Mouse (Mus musculus): ENCODE data around the gene Gm17416. TPM values are rescaled to one million over a fixed set of nuclear protein-coding genes. Genes with fewer than 3 reads are reported as not detected.

The Gm17416 gene
- total RNA-seq (2023; ENCODE audit: inconsistent age) = not detected in 4 replicates

DNA sequence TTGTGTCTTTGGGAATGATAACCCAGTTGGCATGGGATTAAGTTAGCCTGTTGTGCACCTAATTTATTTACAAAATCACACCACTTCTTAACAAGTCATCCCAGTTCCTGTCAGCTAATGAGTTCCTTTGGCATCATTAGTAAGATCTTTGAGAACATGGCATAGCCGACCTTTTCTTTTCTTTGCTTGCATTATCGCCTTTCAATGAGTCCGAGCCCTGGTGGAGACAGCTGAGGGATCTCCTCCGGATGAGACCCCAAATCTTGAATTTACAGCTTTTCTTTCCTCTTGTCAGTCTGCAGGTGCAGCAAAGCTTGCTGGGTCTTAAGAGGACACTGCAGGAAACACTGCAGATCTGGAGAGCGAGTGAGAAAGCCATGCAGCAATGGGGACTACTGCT lies at the start of gene Gm17416:
Gene Gm17416 (plus strand): TSS at position 301 of the 400 bp plus-strand sequence.

DNA sequence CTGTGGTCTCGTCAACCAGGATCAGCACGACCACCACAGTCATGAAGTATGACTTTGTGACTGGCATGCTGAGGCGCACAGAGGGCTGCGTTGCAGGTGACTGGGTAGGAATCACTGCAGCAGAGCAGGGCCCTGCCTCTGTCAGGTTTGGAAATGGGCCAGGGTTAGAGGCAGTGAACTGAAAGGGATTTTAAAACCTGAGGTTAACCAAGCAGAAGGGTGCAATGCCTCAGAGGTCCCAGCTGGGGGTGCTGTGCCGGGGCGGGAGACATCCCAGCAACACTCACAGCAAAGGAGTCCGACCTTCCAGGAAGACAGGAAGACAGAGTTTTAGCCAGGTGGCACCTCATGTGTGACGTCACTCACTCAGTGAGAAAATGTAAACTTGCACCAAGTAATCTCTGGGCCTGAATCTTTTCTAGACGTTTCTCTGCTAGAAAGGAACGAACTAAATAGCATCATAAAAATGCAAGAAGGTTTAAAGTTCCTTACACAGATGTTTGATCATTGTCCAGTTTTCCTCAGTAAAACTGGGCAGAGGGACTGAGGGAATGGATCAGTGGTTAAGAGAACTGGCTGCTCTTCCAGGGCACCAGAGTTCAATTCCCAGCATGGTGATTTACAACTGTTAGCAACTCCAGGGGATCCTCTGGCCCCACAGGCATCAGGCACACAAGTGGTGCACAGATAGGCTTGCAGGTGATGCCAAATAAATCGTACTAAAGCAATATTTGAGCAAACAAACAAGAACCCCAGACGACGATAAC lies 29.0 kb upstream of the Gm17416 start, which contains the start of gene Defb29:
Gene Defb29 (minus strand): TSS at position 155 of the 767 bp plus-strand sequence.

DNA sequence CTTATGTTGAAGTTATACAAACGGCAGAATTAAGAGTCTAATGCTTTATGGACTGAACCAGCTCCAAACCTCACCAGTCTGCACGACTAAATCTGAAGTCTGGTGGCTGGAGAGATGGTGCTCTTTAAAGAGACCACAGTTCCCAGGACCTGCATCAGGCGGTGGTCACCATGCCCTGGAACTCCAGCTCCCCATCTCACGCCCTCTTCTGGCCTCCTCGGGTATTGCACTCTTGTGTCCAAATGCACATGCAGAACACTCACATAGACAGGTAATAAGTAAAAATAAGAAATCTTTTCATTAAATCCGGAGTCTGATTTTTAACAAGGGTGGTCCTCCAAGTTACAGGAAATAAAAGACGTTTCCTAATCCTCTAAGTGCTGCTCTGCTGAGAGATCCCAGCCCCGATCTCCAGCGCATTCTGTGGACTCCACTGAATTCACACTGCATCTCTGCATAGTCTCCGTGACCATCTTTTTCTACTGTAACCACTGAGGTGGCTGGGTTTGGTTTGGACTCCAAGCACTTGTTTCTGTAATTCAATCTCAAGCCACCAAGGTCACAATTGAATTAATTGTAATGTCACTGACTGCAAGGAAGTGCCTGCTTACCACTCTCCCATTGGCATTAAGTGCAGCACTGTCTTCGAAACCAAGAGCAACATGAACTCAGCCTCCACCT lies 3.1 kb downstream of the Gm17416 start, which contains the start of gene Defb21:
Gene Defb21 (plus strand): TSS at position 631 of the 681 bp plus-strand sequence.

DNA sequence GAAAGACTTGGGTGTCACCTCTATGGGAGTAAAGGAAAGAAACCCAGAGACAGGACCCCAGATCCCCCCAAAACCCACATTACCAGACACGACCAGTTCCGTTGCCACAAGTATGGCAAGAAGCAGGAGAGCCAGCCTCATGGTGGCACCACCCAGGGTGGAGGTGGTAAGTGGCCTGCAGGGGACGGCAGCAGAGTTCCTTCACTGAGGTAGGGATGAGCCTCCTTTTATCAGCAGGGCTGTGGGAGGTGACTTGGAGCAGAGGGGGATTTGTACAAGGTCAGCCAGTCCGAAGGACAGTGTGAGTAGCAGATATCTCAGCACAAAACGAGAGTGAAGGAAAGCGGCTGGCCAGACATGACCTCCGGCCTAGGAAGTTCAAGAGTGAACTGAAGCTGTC lies 11.0 kb downstream of the Gm17416 start, which contains the start of gene Defb19:
Gene Defb19 (minus strand): TSS at position 206 of the 400 bp plus-strand sequence.

DNA sequence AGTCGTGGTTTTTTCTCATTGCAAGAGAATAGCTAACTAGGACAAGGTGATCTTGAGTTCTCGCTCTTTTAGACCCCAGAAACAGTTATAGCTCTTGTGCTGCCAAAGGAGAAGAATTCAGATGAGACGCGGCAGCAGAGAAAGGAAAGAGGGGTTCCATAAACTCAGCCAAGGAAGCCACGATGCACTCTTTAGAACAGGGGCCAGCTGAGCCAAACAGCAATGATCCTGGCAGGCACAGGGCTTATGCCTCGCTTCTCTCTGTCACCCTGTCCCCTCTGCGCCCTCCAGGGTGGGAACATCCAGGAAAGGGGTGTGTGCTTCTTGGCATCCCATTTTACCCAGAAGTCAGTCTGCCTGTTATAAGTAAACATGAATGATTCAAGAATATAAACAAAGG lies 30.2 kb downstream of the Gm17416 start, which contains the start of gene Defb45:
Gene Defb45 (minus strand): TSS at position 101 of the 400 bp plus-strand sequence.

DNA sequence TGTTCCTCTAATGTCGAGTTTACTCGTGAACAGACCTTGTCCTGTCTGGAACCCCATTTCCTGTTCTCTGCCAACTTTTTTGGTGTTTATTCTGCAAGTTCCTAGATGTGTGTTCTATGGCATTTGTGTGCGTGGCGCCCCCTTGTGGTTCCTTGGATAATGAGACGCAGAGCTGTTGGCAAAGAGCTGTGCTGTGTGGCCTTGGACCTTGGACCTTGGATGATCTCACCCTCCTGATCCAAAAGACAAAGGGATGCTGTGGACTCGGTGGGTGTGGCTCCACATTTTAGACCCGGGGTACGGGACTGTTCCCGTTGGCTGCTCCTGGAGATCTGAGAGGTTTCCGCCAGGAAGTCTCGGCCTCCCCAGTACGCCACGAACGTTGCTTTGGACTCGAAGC lies 34.9 kb downstream of the Gm17416 start, which contains the start of gene Defb36:
Gene Defb36 (plus strand): TSS at position 271 of the 400 bp plus-strand sequence.

Other genes starting within 250 kb of the Gm17416 start
- gene Rbck1, start 236.7 kb upstream of the Gm17416 start, total RNA-seq (2023; ENCODE audit: inconsistent age) = 180 to 202 TPM (median 196 TPM) in 4 replicates
- 3.1 to 4.9 TPM (median 3.5 TPM) in 4 replicates for gene Trib3, start 225.3 kb upstream of the Gm17416 start, total RNA-seq (2023; ENCODE audit: inconsistent age)
- gene Nrsn2, start 192.7 kb upstream of the Gm17416 start, total RNA-seq (2023; ENCODE audit: inconsistent age) = not detected in 4 replicates
- gene Sox12, start 171.3 kb upstream of the Gm17416 start, total RNA-seq (2023; ENCODE audit: inconsistent age) = 1.3 to 1.7 TPM (median 1.5 TPM) in 4 replicates
- 1.9 to 3.1 TPM (median 3.0 TPM) in 4 replicates for gene Zcchc3, start 154.3 kb upstream of the Gm17416 start, total RNA-seq (2023; ENCODE audit: inconsistent age)
- gene 6820408C15Rik, start 153.8 kb upstream of the Gm17416 start, total RNA-seq (2023; ENCODE audit: inconsistent age) = not detected in 4 replicates
- not detected in 4 replicates for gene Defb23, start 104.7 kb upstream of the Gm17416 start, total RNA-seq (2023; ENCODE audit: inconsistent age)
- not detected in 4 replicates for gene Defb20, start 92.3 kb upstream of the Gm17416 start, total RNA-seq (2023; ENCODE audit: inconsistent age)
- gene Defb22, start 79.2 kb upstream of the Gm17416 start, total RNA-seq (2023; ENCODE audit: inconsistent age) = not detected in 4 replicates
- gene Defb26, start 57.6 kb upstream of the Gm17416 start, total RNA-seq (2023; ENCODE audit: inconsistent age) = not detected in 4 replicates
- not detected in 4 replicates for gene Defb28, start 51.1 kb upstream of the Gm17416 start, total RNA-seq (2023; ENCODE audit: inconsistent age)
- not detected in 4 replicates for gene Defb29, start 29.2 kb upstream of the Gm17416 start, total RNA-seq (2023; ENCODE audit: inconsistent age)
- not detected in 4 replicates for gene Defb21, start 3.4 kb downstream of the Gm17416 start, total RNA-seq (2023; ENCODE audit: inconsistent age)
- gene Defb19, start 11.0 kb downstream of the Gm17416 start, total RNA-seq (2023; ENCODE audit: inconsistent age) = not detected in 4 replicates
- gene Defb45, start 30.1 kb downstream of the Gm17416 start, total RNA-seq (2023; ENCODE audit: inconsistent age) = not detected in 4 replicates
- gene Defb36, start 35.0 kb downstream of the Gm17416 start, total RNA-seq (2023; ENCODE audit: inconsistent age) = not detected in 4 replicates
- gene Defb25, start 53.7 kb downstream of the Gm17416 start, total RNA-seq (2023; ENCODE audit: inconsistent age) = not detected in 4 replicates
- not detected in 4 replicates for gene Rem1, start 57.6 kb downstream of the Gm17416 start, total RNA-seq (2023; ENCODE audit: inconsistent age)
- gene H13, start 100.1 kb downstream of the Gm17416 start, total RNA-seq (2023; ENCODE audit: inconsistent age) = 93.5 to 100 TPM (median 97.7 TPM) in 4 replicates
- gene Mcts2, start 117.7 kb downstream of the Gm17416 start, total RNA-seq (2023; ENCODE audit: inconsistent age) = 17.9 to 23.9 TPM (median 20.3 TPM) in 4 replicates
- gene Id1, start 166.9 kb downstream of the Gm17416 start, total RNA-seq (2023; ENCODE audit: inconsistent age) = 0.51 to 0.61 TPM (median 0.57 TPM) in 3 of 4 replicates, not detected in the other
- not detected in 4 replicates for gene Cox4i2, start 184.8 kb downstream of the Gm17416 start, total RNA-seq (2023; ENCODE audit: inconsistent age)